Mouse (Mus musculus) lung, embryonic 14.5 days (tissue): Measurements from ENCODE around the gene Olfr187. TPM values are rescaled to one million over a fixed set of nuclear protein-coding genes. Genes with fewer than 3 reads are reported as not detected.
"Not testable (repeated sequence)": the region's sequence is repeated elsewhere in the genome, so short reads cannot be mapped to it uniquely, and the experiment has no call there.

ENCODE experiments used
- ATAC-seq: fragments of 200-750 bp; cut with Nextera tagmentation; 2 replicates; pipeline ENCODE4 v1.8.0; 2017; ENCODE audit warnings: mild to moderate bottlenecking, moderate TSS enrichment, moderate library complexity; ENCODE audit not compliant: insufficient read depth
- DNase-seq: peaks from one replicate; pipeline ENCODE4 v3.0.0-alpha.2; 2015
- H3K27ac ChIP-seq: fragments of 300-500 bp; sonication (generic); 2 replicates; pipeline ENCODE4 v1.5.1; 2014; ENCODE audit warnings: low read depth, mild to moderate bottlenecking, moderate library complexity
- H3K27me3 ChIP-seq: fragments of 300-500 bp; sonication (generic); 2 replicates; pipeline ENCODE4 v1.6.1; 2014; ENCODE audit warnings: low read length, control low read depth; ENCODE audit not compliant: insufficient read depth
- H3K36me3 ChIP-seq: fragments of 300-500 bp; sonication (generic); 2 replicates; pipeline ENCODE4 v1.6.1; 2014; ENCODE audit warnings: control low read depth; ENCODE audit not compliant: insufficient read depth
- H3K4me1 ChIP-seq: fragments of 300-500 bp; sonication (generic); 2 replicates; pipeline ENCODE4 v1.6.1; 2014; ENCODE audit warnings: antibody characterized with exemption, control low read depth; ENCODE audit not compliant: insufficient read depth
- H3K4me2 ChIP-seq: fragments of 300-500 bp; sonication (generic); 2 replicates; pipeline ENCODE4 v1.6.1; 2014; ENCODE audit warnings: mild to moderate bottlenecking
- H3K4me3 ChIP-seq: fragments of 300-500 bp; sonication (generic); 2 replicates; pipeline ENCODE4 v1.5.1; 2014; ENCODE audit warnings: low read depth, low read length
- H3K9ac ChIP-seq: fragments of 300-500 bp; sonication (generic); 2 replicates; pipeline ENCODE4 v1.6.1; 2014
- H3K9me3 ChIP-seq: fragments of 300-500 bp; sonication (generic); 2 replicates; pipeline ENCODE4 v1.6.1; 2016; ENCODE audit warnings: low read depth, low read length, control low read depth
- CTCF ChIP-seq: IDR thresholded peaks from 2 replicates; pipeline ENCODE4 v1.5.1; 2016; ENCODE audit warnings: antibody characterized with exemption, low read depth
- WGBS: fragments of 180-500 bp; shearing (Covaris S2); extraction: QIAGEN DNeasy Blood & Tissue Kit; methylation state at CpG from one replicate; pipeline ENCODE4 v1.1.7; 2014; 5-methylcytosine and 5-hydroxymethylcytosine counted together
- polyA plus RNA-seq: library from polyadenylated mRNA; unstranded; fragments of >200 nt; fragmentation: Nextera tagmentation; extraction: Ambion mirVana; gene quantifications from 2 replicates; pipeline ENCODE4 v1.2.1, GENCODE M21; 2014

Olfr187 gene
- not detected in 2 replicates for polyA plus RNA-seq

- H3K4me2 ChIP-seq = 0 out of 2 replicates have a peak within 1 kb of the TSS, but pooled peaks have one; percentile 18
- no peaks in the 10 kb centered on the region for H3K27me3 ChIP-seq
- DNase-seq = peak; percentile 17
- 44% methylated on average over 7 of the region's 7 CpGs for WGBS
- TF ChIP-seq CTCF = no peak
- no peaks in the 10 kb centered on the region for H3K9me3 ChIP-seq
- no peaks in the 10 kb centered on the region for H3K36me3 ChIP-seq
- H3K4me1 ChIP-seq = no peaks in the 10 kb centered on the region
- H3K4me3 ChIP-seq = no peak within 1 kb of the TSS
- ATAC-seq = no peak
- no peak within 1 kb of the TSS for H3K9ac ChIP-seq
- no peak within 1 kb of the TSS for H3K27ac ChIP-seq
Observed at GRCm38 (mm10) chr16:59039710-59040109, at the start of gene Olfr187. Olfr187 (minus strand) TSS chr16:59039767.

GRCm38 (mm10) chr16:59081113-59081512 is 41.5 kb upstream of the Olfr187 start:
- H3K9ac ChIP-seq, H3K4me3 ChIP-seq, H3K27ac ChIP-seq, H3K36me3 ChIP-seq, DNase-seq, H3K27me3 ChIP-seq, H3K4me1 ChIP-seq, H3K9me3 ChIP-seq, ATAC-seq, H3K4me2 ChIP-seq: not testable (repeated sequence)
- WGBS = 80% methylated on average over 2 of the region's 2 CpGs

GRCm38 (mm10) chr16:59077905-59078304 is 38.3 kb upstream of the Olfr187 start, which contains the start of gene Olfr190:
Olfr190 (minus strand) TSS chr16:59078005.
- Histone ChIP-seq H3K27ac (no peak within 1 kb of the TSS), H3K4me3 (no peak within 1 kb of the TSS), H3K36me3 (no peaks in the 10 kb centered on the region), H3K9ac (no peak within 1 kb of the TSS), H3K27me3 (no peaks in the 10 kb centered on the region), H3K9me3 (no peaks in the 10 kb centered on the region), H3K4me2 (no peak within 1 kb of the TSS), H3K4me1 (no peaks in the 10 kb centered on the region)
- no peak for ATAC-seq
- WGBS = 87% methylated on average over 5 of the region's 5 CpGs
- no peak for TF ChIP-seq CTCF
- no peak for DNase-seq

- Histone ChIP-seq H3K27ac (no peak overlapping the region), H3K4me1 (no peaks in the 10 kb centered on the region), H3K9me3 (no peaks in the 10 kb centered on the region), H3K27me3 (no peaks in the 10 kb centered on the region), H3K4me3 (no peak overlapping the region), H3K36me3 (no peaks in the 10 kb centered on the region), H3K4me2 (no peak overlapping the region), H3K9ac (no peak overlapping the region)
- DNase-seq = no peak
- TF ChIP-seq CTCF = no peak
- ATAC-seq = no peak
- WGBS = 89% methylated on average over 1 of the region's 1 CpGs
Observed at GRCm38 (mm10) chr16:59073520-59073919, 34.0 kb upstream of the Olfr187 start.

- Histone ChIP-seq H3K27ac (no peak overlapping the region), H3K4me1 (no peaks in the 10 kb centered on the region), H3K4me2 (no peak overlapping the region), H3K36me3 (no peaks in the 10 kb centered on the region), H3K4me3 (no peak overlapping the region), H3K9me3 (no peaks in the 10 kb centered on the region), H3K27me3 (no peaks in the 10 kb centered on the region), H3K9ac (no peak overlapping the region)
- ATAC-seq (no peak), DNase-seq (no peak)
- no peak for TF ChIP-seq CTCF
Observed at GRCm38 (mm10) chr16:59071755-59072154, 32.2 kb upstream of the Olfr187 start.

- H3K36me3 ChIP-seq, H3K27me3 ChIP-seq, H3K27ac ChIP-seq, H3K4me1 ChIP-seq, H3K4me2 ChIP-seq, H3K9me3 ChIP-seq, H3K9ac ChIP-seq, H3K4me3 ChIP-seq: not testable (repeated sequence)
- 42% methylated on average over 3 of the region's 3 CpGs for whole genome bisulfite sequencing
- ATAC-seq (peak; percentile 84; the same call in 1 of the 2 replicates), DNase-seq (peak; percentile 11)
Observed at GRCm38 (mm10) chr16:59062411-59062810, 22.8 kb upstream of the Olfr187 start.

GRCm38 (mm10) chr16:59049286-59049685 is 9.7 kb upstream of the Olfr187 start:
- 84% methylated on average over 2 of the region's 2 CpGs for WGBS
- H3K36me3 ChIP-seq, H3K9me3 ChIP-seq, ATAC-seq, H3K27ac ChIP-seq, H3K4me3 ChIP-seq, DNase-seq, H3K27me3 ChIP-seq, H3K9ac ChIP-seq, H3K4me2 ChIP-seq, H3K4me1 ChIP-seq: not testable (repeated sequence)

- no peak for TF ChIP-seq CTCF
- Histone ChIP-seq H3K4me2 (no peak overlapping the region), H3K4me3 (no peak overlapping the region), H3K36me3 (no peaks in the 10 kb centered on the region), H3K9me3 (no peaks in the 10 kb centered on the region), H3K4me1 (no peaks in the 10 kb centered on the region), H3K9ac (no peak overlapping the region), H3K27ac (no peak overlapping the region), H3K27me3 (no peaks in the 10 kb centered on the region)
- ATAC-seq = no peak
- whole genome bisulfite sequencing = 76% methylated on average over 1 of the region's 1 CpGs
- DNase-seq = no peak
Observed at GRCm38 (mm10) chr16:59048860-59049259, 9.3 kb upstream of the Olfr187 start.
